Mouse (Mus musculus) ovary, adult 18-20 months (tissue): ENCODE measurements at regions not wholly inside any gene's neighbourhood (a gene's known extent, or its start where the extent isn't known, plus 50 kb on each side); places are given as distances from the start of the nearest gene placed in this dataset.

Experiments used
- DNase-seq: peaks from one replicate; pipeline ENCODE4 v3.0.0; 2022; ENCODE audit warnings: low spot score, mixed read lengths

GRCm38 (mm10) chr15:93961950-93962349, 366.3 kb upstream of the Prickle1 start:
- no peak for DNase-seq

- no peak for DNase-seq
These were observed 364.2 kb upstream of the Prickle1 start for GRCm38 (mm10) chr15:93959931-93960330.

- no peak for DNase-seq
These were observed 362.4 kb upstream of the Prickle1 start for GRCm38 (mm10) chr15:93958086-93958485.

GRCm38 (mm10) chr15:93956801-93957200, 361.1 kb upstream of the Prickle1 start:
- no peak for DNase-seq

GRCm38 (mm10) chr15:93953548-93953947, 357.9 kb upstream of the Prickle1 start:
- no peak for DNase-seq

- no peak for DNase-seq
These were observed 354.8 kb upstream of the Prickle1 start for GRCm38 (mm10) chr15:93950441-93950840.

GRCm38 (mm10) chr15:93948902-93949301, 353.2 kb upstream of the Prickle1 start:
- DNase-seq, result no peak

- DNase-seq, result no peak
These were observed 347.9 kb upstream of the Prickle1 start for GRCm38 (mm10) chr15:93943545-93943944.

- DNase-seq, result no peak
These were observed 337.3 kb upstream of the Prickle1 start for GRCm38 (mm10) chr15:93932971-93933496.

- no peak for DNase-seq
These were observed 331.2 kb upstream of the Prickle1 start for GRCm38 (mm10) chr15:93926842-93927241.

GRCm38 (mm10) chr15:93926262-93926661, 330.6 kb upstream of the Prickle1 start:
- no peak for DNase-seq

- no peak for DNase-seq
These were observed 326.0 kb upstream of the Prickle1 start for GRCm38 (mm10) chr15:93921457-93922234.

GRCm38 (mm10) chr15:93920996-93921395, 325.3 kb upstream of the Prickle1 start:
- no peak for DNase-seq

- no peak for DNase-seq
These were observed 323.9 kb upstream of the Prickle1 start for GRCm38 (mm10) chr15:93919577-93919976.

- DNase-seq, result no peak
These were observed 321.2 kb upstream of the Prickle1 start for GRCm38 (mm10) chr15:93916856-93917255.

GRCm38 (mm10) chr15:93913462-93913861, 317.8 kb upstream of the Prickle1 start:
- DNase-seq, result no peak

- no peak for DNase-seq
These were observed 317.4 kb upstream of the Prickle1 start for GRCm38 (mm10) chr15:93913041-93913440.

- DNase-seq, result no peak
These were observed 315.3 kb upstream of the Prickle1 start for GRCm38 (mm10) chr15:93910981-93911431.

GRCm38 (mm10) chr15:93910158-93910557, 314.5 kb upstream of the Prickle1 start:
- DNase-seq, result no peak

GRCm38 (mm10) chr15:93903671-93904603, 308.2 kb upstream of the Prickle1 start:
- no peak for DNase-seq

GRCm38 (mm10) chr15:93882826-93883225, 287.1 kb upstream of the Prickle1 start:
- DNase-seq, result no peak

- DNase-seq, result no peak
These were observed 285.6 kb upstream of the Prickle1 start for GRCm38 (mm10) chr15:93881276-93881675.

- DNase-seq, result no peak
These were observed 284.6 kb upstream of the Prickle1 start for GRCm38 (mm10) chr15:93880302-93880701.
